ENCODE assay signal across 8 mouse cellular contexts in the genomic region with DNA sequence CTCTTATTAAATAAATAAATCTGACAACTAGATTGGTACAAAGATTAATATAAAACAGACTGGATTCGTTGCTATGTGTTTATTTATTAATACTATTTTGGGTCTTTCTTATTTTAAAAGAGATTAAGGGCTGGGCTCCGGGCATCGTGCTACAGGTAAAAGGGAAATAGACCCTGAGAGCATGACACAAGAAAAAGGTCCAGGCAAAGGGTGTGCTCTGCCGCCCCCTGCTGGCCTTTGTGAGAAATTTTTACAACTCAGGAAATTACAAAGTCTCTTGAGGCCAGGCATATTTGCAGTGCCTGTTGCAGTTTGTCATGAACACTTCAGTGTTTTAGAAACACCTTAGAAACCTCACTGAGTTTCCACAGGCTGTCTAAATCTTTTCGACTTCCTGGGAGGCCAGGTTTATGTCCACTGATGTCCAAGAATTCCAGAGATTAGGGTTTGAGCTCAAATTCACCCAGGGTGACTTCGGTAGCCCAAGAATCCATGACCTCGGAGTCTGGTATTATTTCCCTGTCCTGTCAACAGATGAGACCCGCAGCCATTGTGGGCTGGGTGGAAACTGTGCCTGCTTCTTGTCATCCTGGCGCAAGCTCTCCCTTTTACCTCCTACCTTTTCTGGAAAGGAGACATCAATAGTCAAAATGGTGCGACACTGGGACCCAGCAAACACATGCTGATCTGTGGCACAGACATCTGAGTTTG. TPM values are rescaled to one million over a fixed set of nuclear protein-coding genes. Genes with fewer than 3 reads are reported as not detected.
DNase-seq lines count a peak whose midpoint lies in the region; ATAC-seq and TF ChIP-seq lines count a peak whose summit lies in the region.

No protein-coding gene starts in this region.

- no peak for TF ChIP-seq POLR2A in liver, adult 2 months (IDR thresholded peaks at IDR 0.05; ENCODE audit: extremely low read depth, insufficient read depth, low read length)

- H3K36me3 ChIP-seq in liver, adult 2 months (ENCODE audit: control insufficient read depth, insufficient read depth, low read length): no peaks in the 10 kb centered on the region
- H3K36me3 ChIP-seq in liver, embryonic 12.5 days: no peaks in the 10 kb centered on the region
- H3K36me3 ChIP-seq in hindbrain, postnatal 0 days (ENCODE audit: insufficient read depth, low read length): no peaks in the 10 kb centered on the region
- no peaks in the 10 kb centered on the region for H3K36me3 ChIP-seq in midbrain, embryonic 10.5 days

- DNase-seq in cerebellum, adult 18-20 months: peak; percentile 12 to 55
- no peak for DNase-seq in cerebellum, adult 9-11 months
- peak; percentile 40 for DNase-seq in liver, adult 2 months (ENCODE audit: extremely low read depth, low read depth, low spot score)
- peak; percentile 86 for DNase-seq in c-Kit-positive CD71-negative TER-119-negative erythroid progenitor cells, embryonic 14.5 days (ENCODE audit: low read depth)
- peak; percentile 83 for DNase-seq in hindbrain, postnatal 0 days (ENCODE audit: low spot score)
- peak; percentile 51 for DNase-seq in midbrain, embryonic 10.5 days (ENCODE audit: low spot score)
- peak; percentile 85 for DNase-seq in thymus, postnatal 0 days (ENCODE audit: low spot score)

- WGBS in liver, adult 2 months: 40% methylated on average over 10 of the region's 10 CpGs
- WGBS in liver, embryonic 12.5 days (ENCODE audit: insufficient replicate concordance): 35% methylated on average over 10 of the region's 10 CpGs
- 45% methylated on average over 10 of the region's 10 CpGs for WGBS in hindbrain, postnatal 0 days
- WGBS in midbrain, embryonic 10.5 days: 50% methylated on average over 10 of the region's 10 CpGs

- H3K4me1 ChIP-seq in liver, adult 2 months (ENCODE audit: control insufficient read depth, insufficient read depth, low read length): no peaks in the 10 kb centered on the region
- 0 out of 2 replicates have a peak, but pooled peaks cover 3% of the 10 kb centered on the region for H3K4me1 ChIP-seq in liver, embryonic 12.5 days
- H3K4me1 ChIP-seq in hindbrain, postnatal 0 days (ENCODE audit: insufficient read depth, low read length): no peaks in the 10 kb centered on the region
- peaks cover 7% of the 10 kb centered on the region for H3K4me1 ChIP-seq in midbrain, embryonic 10.5 days

- H3K9me3 ChIP-seq in liver, embryonic 12.5 days (replicated peaks): no peaks in the 10 kb centered on the region
- no peaks in the 10 kb centered on the region for H3K9me3 ChIP-seq in hindbrain, postnatal 0 days (ENCODE audit: low read length)
- no peaks in the 10 kb centered on the region for H3K9me3 ChIP-seq in midbrain, embryonic 10.5 days (replicated peaks)

- H3K4me2 ChIP-seq in liver, embryonic 12.5 days: no peak overlapping the region
- no peak overlapping the region for H3K4me2 ChIP-seq in hindbrain, postnatal 0 days (ENCODE audit: low read depth, low read length)

- H3K79me2 ChIP-seq in liver, adult 2 months (ENCODE audit: control insufficient read depth, insufficient read depth, low read length): no peaks in the 10 kb centered on the region

- H3K27ac ChIP-seq in liver, adult 2 months (replicated peaks; ENCODE audit: insufficient read depth, low read depth, low read length): no peak overlapping the region
- no peak overlapping the region for H3K27ac ChIP-seq in liver, embryonic 12.5 days
- H3K27ac ChIP-seq in hindbrain, postnatal 0 days: no peak overlapping the region
- H3K27ac ChIP-seq in midbrain, embryonic 10.5 days (replicated peaks): no peak overlapping the region

- H3K9ac ChIP-seq in liver, adult 2 months (ENCODE audit: low read depth, low read length): no peak overlapping the region
- H3K9ac ChIP-seq in liver, embryonic 12.5 days: no peak overlapping the region
- H3K9ac ChIP-seq in hindbrain, postnatal 0 days (replicated peaks; ENCODE audit: low read length): no peak overlapping the region

- no peaks in the 10 kb centered on the region for H3K27me3 ChIP-seq in liver, adult 2 months (ENCODE audit: control insufficient read depth, insufficient read depth, low read length)
- H3K27me3 ChIP-seq in liver, embryonic 12.5 days (replicated peaks): peaks cover 24% of the 10 kb centered on the region
- H3K27me3 ChIP-seq in hindbrain, postnatal 0 days (ENCODE audit: insufficient read depth, low read length): 0 out of 2 replicates have a peak, but pooled peaks cover 5% of the 10 kb centered on the region
- H3K27me3 ChIP-seq in midbrain, embryonic 10.5 days (ENCODE audit: low read depth, poor library complexity, severe bottlenecking): peaks cover 4% of the 10 kb centered on the region; the same call in 1 of the 2 replicates

- TF ChIP-seq CTCF in liver, adult 2 months (IDR thresholded peaks at IDR 0.05; ENCODE audit: low read depth, low read length): peak; percentile 86
- peak; percentile 86 for TF ChIP-seq CTCF in hindbrain, postnatal 0 days (IDR thresholded peaks at IDR 0.05; ENCODE audit: low read depth)

- ATAC-seq in liver, embryonic 12.5 days: no peak
- no peak for ATAC-seq in hindbrain, postnatal 0 days

- H3K4me3 ChIP-seq in liver, adult 2 months (ENCODE audit: insufficient read depth, low read depth, low read length): no peak overlapping the region
- H3K4me3 ChIP-seq in liver, embryonic 12.5 days: no peak overlapping the region
- no peak overlapping the region for H3K4me3 ChIP-seq in hindbrain, postnatal 0 days (ENCODE audit: low read length)
- H3K4me3 ChIP-seq in midbrain, embryonic 10.5 days: no peak overlapping the region

RNA-seq across cellular contexts. Expression of a gene that starts 24.0 kb away (rescaled TPM):
- 30.3 and 32.6 TPM in 2 replicates for total RNA-seq in liver, adult 2 months (2014; rRNA removed)
- polyA plus RNA-seq in liver, adult 2 months (2012; rRNA removed): 26.0 and 28.0 TPM in 2 replicates
- 27.9 and 28.9 TPM in 2 replicates for polyA plus RNA-seq in liver, embryonic 12.5 days (2016; fragmentation: Nextera tagmentation; extraction: Ambion mirVana)
- total RNA-seq in hindbrain, postnatal 0 days (2014; rRNA removed): 40.2 and 64.9 TPM in 2 replicates
- polyA plus RNA-seq in hindbrain, postnatal 0 days (2015; fragmentation: Nextera tagmentation; extraction: Ambion mirVana): 58.3 and 64.1 TPM in 2 replicates
- polyA plus RNA-seq in midbrain, embryonic 10.5 days (2016; fragmentation: Nextera tagmentation; extraction: Ambion mirVana): 163 and 168 TPM in 2 replicates
- polyA plus RNA-seq in thymus, postnatal 0 days (2015; fragmentation: Nextera tagmentation; extraction: Ambion mirVana): 281 and 293 TPM in 2 replicates

RNA-seq across cellular contexts. Expression of a gene that starts 49.9 kb away (rescaled TPM):
- total RNA-seq in liver, adult 2 months (2014; rRNA removed): 1.1 and 1.3 TPM in 2 replicates
- polyA plus RNA-seq in liver, adult 2 months (2012; rRNA removed): 0.21 and 0.77 TPM in 2 replicates
- polyA plus RNA-seq in liver, embryonic 12.5 days (2016; fragmentation: Nextera tagmentation; extraction: Ambion mirVana): 0.29 and 0.30 TPM in 2 replicates
- total RNA-seq in hindbrain, postnatal 0 days (2014; rRNA removed): not detected in 2 replicates
- 0.33 and 0.48 TPM in 2 replicates for polyA plus RNA-seq in hindbrain, postnatal 0 days (2015; fragmentation: Nextera tagmentation; extraction: Ambion mirVana)
- polyA plus RNA-seq in midbrain, embryonic 10.5 days (2016; fragmentation: Nextera tagmentation; extraction: Ambion mirVana): not detected in 2 replicates
- polyA plus RNA-seq in thymus, postnatal 0 days (2015; fragmentation: Nextera tagmentation; extraction: Ambion mirVana): 13.4 and 16.4 TPM in 2 replicates
